Mouse (Mus musculus): ENCODE data around the gene Olfr972. TPM values are rescaled to one million over a fixed set of nuclear protein-coding genes. Genes with fewer than 3 reads are reported as not detected.
"Not testable (repeated sequence)": the region's sequence is repeated elsewhere in the genome, so short reads cannot be mapped to it uniquely, and the experiment has no call there.

Olfr972 gene
- not detected for total RNA-seq (2018; cell fraction: chromatin; rRNA removed)
- total RNA-seq (2018; cell fraction: cytosol; rRNA removed) = not detected
- not detected for total RNA-seq (2018; cell fraction: nucleus; rRNA removed)
- polyA plus RNA-seq (2018) = not detected in 3 replicates

DNA sequence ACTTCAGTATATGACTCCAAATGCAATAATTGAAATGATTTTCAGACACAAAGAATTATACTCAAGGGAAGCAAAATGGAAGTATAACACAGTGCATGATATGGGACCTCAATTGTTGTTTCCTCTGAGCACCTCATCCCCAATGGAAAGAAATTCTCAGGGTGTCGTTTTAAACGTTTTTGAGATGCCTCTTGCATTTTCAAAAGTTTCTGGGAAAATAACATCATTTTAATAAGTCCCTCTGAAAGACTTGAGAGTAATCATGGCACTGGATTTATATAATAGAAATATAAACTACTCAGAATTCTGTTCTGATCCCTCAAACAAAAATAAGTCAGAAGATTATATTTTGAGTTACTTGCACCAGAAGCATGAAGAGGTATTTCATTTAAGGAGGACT, at the start of gene Olfr972:
Gene Olfr972 (plus strand): TSS at position 301 of the 400 bp plus-strand sequence.
- Histone ChIP-seq H3K27ac (no peak within 1 kb of the TSS), H3K36me3 (ENCODE audit: inconsistent target) (no peaks in the 10 kb centered on the region), H3K4me3 (ENCODE audit: inconsistent target) (no peak within 1 kb of the TSS), H3K79me2 (ENCODE audit: inconsistent target) (no peaks in the 10 kb centered on the region)
- WGBS (ENCODE audit: missing documents) = 69% methylated on average over 2 of the region's 2 CpGs

DNA sequence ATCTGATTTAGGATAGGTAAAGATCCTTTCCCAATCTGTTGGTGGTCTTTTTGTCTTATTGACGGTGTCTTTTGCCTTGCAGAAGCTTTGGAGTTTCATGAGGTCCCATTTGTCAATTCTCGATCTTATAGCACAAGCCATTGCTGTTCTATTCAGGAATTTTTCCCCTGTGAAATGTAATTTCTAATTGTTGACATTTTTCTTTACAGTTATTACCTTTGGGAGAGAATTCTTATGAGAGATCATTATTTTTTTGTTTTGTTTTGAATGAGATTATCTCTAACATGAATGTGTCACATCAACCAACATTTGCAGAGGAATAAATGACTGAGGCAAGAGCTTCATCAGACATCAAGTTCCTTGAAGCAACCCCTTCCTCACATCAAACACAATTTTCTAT, 29.6 kb upstream of the Olfr972 start, which contains the start of gene Olfr971:
Gene Olfr971 (plus strand): TSS at position 301 of the 400 bp plus-strand sequence.
- H3K36me3 ChIP-seq (ENCODE audit: inconsistent target); H3K79me2 ChIP-seq (ENCODE audit: inconsistent target); H3K27ac ChIP-seq; H3K4me3 ChIP-seq (ENCODE audit: inconsistent target): not testable (repeated sequence)
- WGBS (ENCODE audit: missing documents) = no CpG with 5 or more reads among the region's 2 CpGs

DNA sequence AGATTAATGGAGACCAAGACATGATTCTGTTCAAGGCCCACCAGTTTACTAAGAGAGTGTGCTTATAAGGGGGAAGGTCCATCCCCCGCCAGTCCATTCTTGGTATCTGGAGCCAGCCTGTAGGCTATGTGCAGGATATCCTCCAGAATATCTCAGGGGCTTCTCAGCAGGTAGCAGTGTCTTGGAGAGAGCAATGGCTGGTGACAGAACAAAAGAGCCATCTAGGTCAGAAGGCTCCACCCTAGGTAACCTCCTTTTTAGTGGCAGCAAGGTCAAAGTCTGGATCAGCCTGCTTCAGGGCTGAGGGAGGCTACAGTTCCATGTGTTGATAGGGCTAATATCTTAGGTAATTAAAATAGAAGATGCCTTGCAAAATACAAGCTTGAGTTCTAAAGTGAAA, 5.8 kb downstream of the Olfr972 start:
- WGBS (ENCODE audit: missing documents) = 100% methylated on average over 1 of the region's 1 CpGs
- not testable (repeated sequence) for H3K4me3 ChIP-seq (ENCODE audit: inconsistent target); H3K36me3 ChIP-seq (ENCODE audit: inconsistent target)

DNA sequence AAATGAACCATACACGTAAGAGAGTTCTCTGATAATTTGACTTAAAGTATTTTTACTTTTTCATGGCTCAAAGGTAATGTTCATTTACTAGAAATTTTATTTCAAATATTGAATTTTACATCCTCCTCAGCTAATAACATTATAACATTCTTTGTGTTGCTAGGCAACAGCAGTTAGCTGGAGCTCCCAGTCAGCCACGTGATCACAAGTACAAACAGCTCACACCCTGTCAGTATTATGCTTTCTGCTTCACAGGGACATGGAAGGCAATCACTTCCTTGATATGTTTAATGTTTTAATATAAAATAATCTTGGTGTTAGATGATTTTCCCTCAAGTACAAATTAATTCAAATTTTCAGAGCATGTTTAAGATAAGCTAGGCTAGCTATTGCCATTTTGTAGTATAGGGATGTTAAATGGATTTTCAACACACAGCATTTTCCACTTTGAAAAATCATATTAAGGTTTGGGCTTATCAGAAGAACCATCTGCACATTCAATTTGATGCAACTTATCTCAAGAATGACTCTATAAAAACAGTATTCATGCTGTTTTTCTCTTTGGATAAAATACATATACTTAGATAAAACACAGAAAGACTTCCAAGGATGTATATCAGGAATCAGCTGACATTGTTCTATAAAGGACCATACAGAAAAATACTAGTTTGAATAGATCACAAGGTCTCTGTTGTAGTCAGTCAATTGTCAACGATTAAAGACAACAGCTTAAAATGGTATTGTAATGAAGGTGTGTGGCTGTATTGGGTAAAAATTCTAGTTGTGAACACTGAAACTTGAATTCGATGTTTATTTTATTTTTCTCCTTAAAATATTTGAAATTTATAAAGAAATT, 11.5 kb downstream of the Olfr972 start:
- not testable (repeated sequence) for H3K36me3 ChIP-seq (ENCODE audit: inconsistent target); H3K4me3 ChIP-seq (ENCODE audit: inconsistent target); H3K79me2 ChIP-seq (ENCODE audit: inconsistent target); H3K27ac ChIP-seq
- WGBS (ENCODE audit: missing documents) = no CpG with 5 or more reads among the region's 4 CpGs

More for the DNA sequence above, 5.8 kb downstream of the Olfr972 start:
- not testable (repeated sequence) for H3K79me2 ChIP-seq (ENCODE audit: inconsistent target); H3K27ac ChIP-seq

DNA sequence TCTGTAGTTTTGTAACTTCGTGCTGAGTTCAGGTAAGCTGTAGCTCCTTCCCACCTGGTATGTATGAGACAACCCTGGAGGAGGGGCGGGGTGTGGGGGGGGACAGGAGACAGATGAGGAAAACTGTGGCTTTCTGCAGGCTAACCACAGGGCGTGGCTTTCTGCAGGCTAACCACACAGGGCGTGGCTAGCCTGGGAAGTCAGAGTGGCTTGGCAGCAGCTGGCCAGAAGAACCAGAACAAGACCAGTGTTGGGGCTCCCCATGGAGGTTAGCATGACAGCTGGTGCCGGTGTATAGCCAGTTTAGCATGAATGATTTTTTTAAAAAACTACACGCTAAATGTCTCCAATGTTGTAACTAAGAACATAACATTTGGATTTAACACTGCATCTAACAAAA, 38.9 kb downstream of the Olfr972 start:
- no peaks in the 10 kb centered on the region for H3K36me3 ChIP-seq (ENCODE audit: inconsistent target)
- no peaks in the 10 kb centered on the region for H3K79me2 ChIP-seq (ENCODE audit: inconsistent target)
- 14% methylated on average over 6 of the region's 6 CpGs for WGBS (ENCODE audit: missing documents)
- no peak overlapping the region for H3K27ac ChIP-seq
- H3K4me3 ChIP-seq (ENCODE audit: inconsistent target) = no peak overlapping the region

DNA sequence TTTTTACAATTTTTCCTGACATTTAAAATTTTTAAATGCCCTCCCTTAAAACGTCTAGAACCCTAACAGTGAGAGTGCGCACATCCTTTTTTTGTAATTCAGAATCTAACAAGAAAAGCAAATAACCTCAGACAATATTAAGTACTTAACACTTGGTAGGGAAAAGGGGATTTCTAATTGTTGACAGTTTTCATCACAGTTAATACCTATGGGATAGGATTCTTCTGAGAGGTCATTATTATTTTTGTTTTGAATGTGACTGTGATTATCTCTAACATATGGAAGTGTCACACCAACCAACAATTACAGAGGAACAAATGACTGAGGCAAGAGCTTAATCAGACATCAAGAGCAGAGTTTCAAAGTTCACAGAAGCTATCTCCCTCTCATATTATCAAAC, 40.8 kb downstream of the Olfr972 start, which contains the start of gene Olfr229:
Gene Olfr229 (plus strand): TSS at position 301 of the 400 bp plus-strand sequence.
- WGBS (ENCODE audit: missing documents) = 93% methylated on average over 2 of the region's 2 CpGs
- no peak within 1 kb of the TSS for H3K27ac ChIP-seq
- H3K4me3 ChIP-seq (ENCODE audit: inconsistent target) = no peak within 1 kb of the TSS
- no peaks in the 10 kb centered on the region for H3K79me2 ChIP-seq (ENCODE audit: inconsistent target)
- H3K36me3 ChIP-seq (ENCODE audit: inconsistent target) = no peaks in the 10 kb centered on the region

DNA sequence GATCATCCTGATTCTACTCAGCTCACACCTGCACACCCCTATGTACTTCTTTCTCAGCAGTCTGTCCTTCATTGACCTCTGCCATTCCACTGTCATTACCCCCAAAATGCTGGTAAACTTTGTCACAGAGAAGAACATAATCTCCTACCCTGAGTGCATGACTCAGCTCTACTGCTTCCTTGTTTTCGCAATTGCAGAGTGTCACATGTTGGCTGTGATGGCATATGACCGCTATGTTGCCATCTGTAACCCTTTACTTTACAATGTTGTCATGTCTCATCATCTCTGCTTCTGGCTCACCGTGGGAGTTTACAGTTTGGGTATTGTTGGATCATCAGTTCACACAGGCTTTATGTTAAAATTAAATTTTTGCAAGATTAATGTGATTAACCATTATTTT, 43.7 kb downstream of the Olfr972 start:
- 25% methylated on average over 3 of the region's 3 CpGs for WGBS (ENCODE audit: missing documents)
- Histone ChIP-seq H3K27ac (peak overlapping the region; percentile 60), H3K36me3 (ENCODE audit: inconsistent target) (no peaks in the 10 kb centered on the region), H3K4me3 (ENCODE audit: inconsistent target) (no peak overlapping the region), H3K79me2 (ENCODE audit: inconsistent target) (no peaks in the 10 kb centered on the region)

Other genes starting within 250 kb of the Olfr972 start
- not detected in 3 replicates for gene Olfr960, start 245.0 kb upstream of the Olfr972 start, polyA plus RNA-seq (2018)
- not detected in 3 replicates for gene Olfr961, start 221.3 kb upstream of the Olfr972 start, polyA plus RNA-seq (2018)
- not detected in 3 replicates for gene Olfr963, start 199.2 kb upstream of the Olfr972 start, polyA plus RNA-seq (2018)
- gene Olfr149, start 159.3 kb upstream of the Olfr972 start, polyA plus RNA-seq (2018) = not detected in 3 replicates
- gene Olfr965, start 155.1 kb upstream of the Olfr972 start, polyA plus RNA-seq (2018) = not detected in 3 replicates
- gene Olfr150, start 135.4 kb upstream of the Olfr972 start, polyA plus RNA-seq (2018) = not detected in 3 replicates
- not detected in 3 replicates for gene Olfr967, start 120.2 kb upstream of the Olfr972 start, polyA plus RNA-seq (2018)
- gene Olfr968, start 83.2 kb upstream of the Olfr972 start, polyA plus RNA-seq (2018) = not detected in 3 replicates
- gene Olfr969, start 75.5 kb upstream of the Olfr972 start, polyA plus RNA-seq (2018) = not detected in 3 replicates
- not detected in 3 replicates for gene Olfr970, start 57.6 kb upstream of the Olfr972 start, polyA plus RNA-seq (2018)
- gene Olfr971, start 29.5 kb upstream of the Olfr972 start, polyA plus RNA-seq (2018) = not detected in 3 replicates
- gene Olfr229, start 40.9 kb downstream of the Olfr972 start, polyA plus RNA-seq (2018) = not detected in 3 replicates
- not detected in 3 replicates for gene Olfr974, start 71.1 kb downstream of the Olfr972 start, polyA plus RNA-seq (2018)
- not detected in 3 replicates for gene Olfr975, start 85.6 kb downstream of the Olfr972 start, polyA plus RNA-seq (2018)
- gene Olfr976, start 94.7 kb downstream of the Olfr972 start, polyA plus RNA-seq (2018) = not detected in 3 replicates
- gene Olfr978, start 125.7 kb downstream of the Olfr972 start, polyA plus RNA-seq (2018) = not detected in 3 replicates
- gene Olfr979, start 137.0 kb downstream of the Olfr972 start, polyA plus RNA-seq (2018) = not detected in 3 replicates
- not detected in 3 replicates for gene Olfr980, start 143.2 kb downstream of the Olfr972 start, polyA plus RNA-seq (2018)
- gene Olfr981, start 155.0 kb downstream of the Olfr972 start, polyA plus RNA-seq (2018) = not detected in 3 replicates
- not detected in 3 replicates for gene Olfr982, start 207.4 kb downstream of the Olfr972 start, polyA plus RNA-seq (2018)
- gene Olfr983, start 227.2 kb downstream of the Olfr972 start, polyA plus RNA-seq (2018) = not detected in 3 replicates
- not detected in 3 replicates for gene Olfr984, start 247.8 kb downstream of the Olfr972 start, polyA plus RNA-seq (2018)